Mouse (Mus musculus): ENCODE data around the gene Ttc37. TPM values are rescaled to one million over a fixed set of nuclear protein-coding genes. Genes with fewer than 3 reads are reported as not detected.

The Ttc37 gene
- polyA plus RNA-seq, 1 experiment from 2014 or later, result 4.3 TPM

- no peak overlapping the region for H3K4me3 ChIP-seq (ENCODE audit: low read depth, low read length)
- WGBS, result 76% methylated on average over 2 of the region's 2 CpGs
- H3K9ac ChIP-seq (replicated peaks; ENCODE audit: low read depth), result no peak overlapping the region
- DNase-seq (ENCODE audit: low spot score) (no peak), ATAC-seq (no peak)
- no peaks in the 10 kb centered on the region for H3K9me3 ChIP-seq (ENCODE audit: low read length)
- no peaks in the 10 kb centered on the region for H3K4me1 ChIP-seq (ENCODE audit: insufficient read depth, low read depth, low read length)
- H3K36me3 ChIP-seq (ENCODE audit: insufficient read depth, low read length), result no peaks in the 10 kb centered on the region
- TF ChIP-seq EP300 (IDR thresholded peaks at IDR 0.05), result no peak
- H3K27ac ChIP-seq (ENCODE audit: low read length), result no peak overlapping the region
- H3K27me3 ChIP-seq (replicated peaks; ENCODE audit: insufficient read depth, low read length), result no peaks in the 10 kb centered on the region
- H3K4me2 ChIP-seq (replicated peaks; ENCODE audit: low read depth, low read length), result no peak overlapping the region
Observed at GRCm38 (mm10) chr13:76214928-76215327, 116.4 kb downstream of the Ttc37 start.

GRCm38 (mm10) chr13:76215397-76215796 lies 116.9 kb downstream of the Ttc37 start:
- ATAC-seq, result no peak

More at GRCm38 (mm10) chr13:76215397-76215796, 116.9 kb downstream of the Ttc37 start:
- no peaks in the 10 kb centered on the region for H3K36me3 ChIP-seq (ENCODE audit: insufficient read depth, low read length)
- no peak overlapping the region for H3K27ac ChIP-seq (ENCODE audit: low read length)
- no peaks in the 10 kb centered on the region for H3K27me3 ChIP-seq (replicated peaks; ENCODE audit: insufficient read depth, low read length)
- WGBS, result 41% methylated on average over 2 of the region's 2 CpGs
- H3K4me3 ChIP-seq (ENCODE audit: low read depth, low read length), result no peak overlapping the region
- no peak overlapping the region for H3K4me2 ChIP-seq (replicated peaks; ENCODE audit: low read depth, low read length)
- H3K9me3 ChIP-seq (ENCODE audit: low read length), result no peaks in the 10 kb centered on the region
- H3K9ac ChIP-seq (replicated peaks; ENCODE audit: low read depth), result no peak overlapping the region
- no peak for TF ChIP-seq EP300 (IDR thresholded peaks at IDR 0.05)
- peak; percentile 63 for TF ChIP-seq CTCF (IDR thresholded peaks at IDR 0.05)
- H3K4me1 ChIP-seq (ENCODE audit: insufficient read depth, low read depth, low read length), result no peaks in the 10 kb centered on the region
- peak; percentile 35 for DNase-seq (ENCODE audit: low spot score)

Other genes with a start within 250 kb of the Ttc37 start
- gene Rhobtb3, start 154.8 kb upstream of the Ttc37 start, polyA plus RNA-seq (2015; fragmentation: Nextera tagmentation; extraction: Ambion mirVana), result 8.6 and 9.0 TPM in 2 replicates
- 0.43 and 0.73 TPM in 2 replicates for gene Spata9, start 131.6 kb upstream of the Ttc37 start, polyA plus RNA-seq (2015; fragmentation: Nextera tagmentation; extraction: Ambion mirVana)
- 18.5 and 21.5 TPM in 2 replicates for gene Rfesd, start 80.0 kb upstream of the Ttc37 start, polyA plus RNA-seq (2015; fragmentation: Nextera tagmentation; extraction: Ambion mirVana)
- gene Gpr150, start 41.7 kb upstream of the Ttc37 start, polyA plus RNA-seq (2015; fragmentation: Nextera tagmentation; extraction: Ambion mirVana), result 0.06 and 0.08 TPM in 2 replicates
- gene Arsk, start 74 bp upstream of the Ttc37 start, polyA plus RNA-seq (2015; fragmentation: Nextera tagmentation; extraction: Ambion mirVana), result 4.4 and 4.8 TPM in 2 replicates
- 1.3 and 2.2 TPM in 2 replicates for gene Fam81b, start 206.3 kb downstream of the Ttc37 start, polyA plus RNA-seq (2015; fragmentation: Nextera tagmentation; extraction: Ambion mirVana)

Data from lung, postnatal 0 days (tissue).